In the genomic region with DNA sequence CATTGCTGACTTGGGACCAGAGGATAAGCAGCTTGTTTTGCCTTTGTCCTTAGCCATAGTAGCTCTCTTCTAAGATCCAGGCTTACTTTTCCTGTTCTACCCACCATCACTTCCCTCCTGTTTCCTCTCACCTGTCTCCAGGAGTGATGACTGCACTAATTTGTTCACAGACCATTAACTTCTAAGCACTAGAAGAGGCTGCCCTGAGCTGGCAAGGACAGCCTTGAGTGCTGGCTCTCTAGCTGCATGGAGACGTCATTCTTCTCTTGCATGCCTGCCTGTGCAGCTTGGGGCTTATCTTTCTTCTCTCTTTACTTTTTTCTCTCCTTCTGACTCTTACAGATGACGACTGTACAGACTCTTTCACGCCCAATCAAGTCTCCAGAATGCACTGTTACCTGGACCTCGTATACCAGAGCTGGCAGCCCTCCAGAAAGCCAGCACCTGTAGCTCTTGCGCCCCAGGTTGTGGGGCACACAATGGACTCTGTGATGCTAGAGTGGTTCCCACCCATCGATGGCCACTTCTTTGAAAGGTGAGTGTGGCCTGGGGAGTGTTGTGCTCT, we compare ENCODE assay signal across 21 mouse cellular contexts.
DNase-seq lines count a peak whose midpoint lies in the region; ATAC-seq and TF ChIP-seq lines count a peak whose summit lies in the region.
"Had no signal": no experiment of that assay in that cellular context is flagged by ENCODE, and none has a peak within 500 bp of the region (broad histone marks: within the 10 kb centered on the region; RNA-seq: fewer than 3 reads in every experiment).

No protein-coding gene starts in this region.

- no peaks in the 10 kb centered on the region for H3K27me3 ChIP-seq in midbrain, embryonic 11.5 days (ENCODE audit: control insufficient read depth, insufficient read depth, low read length)
- no peaks in the 10 kb centered on the region for H3K27me3 ChIP-seq in midbrain, embryonic 10.5 days (ENCODE audit: low read depth, poor library complexity, severe bottlenecking)
- H3K27me3 ChIP-seq in stomach, postnatal 0 days (ENCODE audit: control insufficient read depth, insufficient read depth, low read length) = no peaks in the 10 kb centered on the region
- H3K27me3 ChIP-seq: forebrain, embryonic 12.5 days; midbrain, embryonic 12.5 days; neural tube, embryonic 15.5 days had no signal

- H3K9me3 ChIP-seq in midbrain, embryonic 11.5 days (ENCODE audit: control insufficient read depth, low read length) = no peaks in the 10 kb centered on the region
- H3K9me3 ChIP-seq in midbrain, embryonic 10.5 days (replicated peaks) = no peaks in the 10 kb centered on the region
- H3K9me3 ChIP-seq in stomach, postnatal 0 days (ENCODE audit: control insufficient read depth, low read length) = no peaks in the 10 kb centered on the region
- H3K9me3 ChIP-seq: forebrain, embryonic 12.5 days; heart, embryonic 10.5 days; midbrain, embryonic 12.5 days; neural tube, embryonic 15.5 days had no signal

- H3K27ac ChIP-seq in midbrain, embryonic 11.5 days (ENCODE audit: low read depth, low read length) = no peak overlapping the region
- no peak overlapping the region for H3K27ac ChIP-seq in midbrain, embryonic 10.5 days (replicated peaks)
- no peak overlapping the region for H3K27ac ChIP-seq in stomach, postnatal 0 days (replicated peaks)
- H3K27ac ChIP-seq: forebrain, embryonic 12.5 days; heart, embryonic 10.5 days; hindbrain, embryonic 14.5 days; midbrain, embryonic 12.5 days; neural tube, embryonic 15.5 days had no signal

- no peaks in the 10 kb centered on the region for H3K36me3 ChIP-seq in midbrain, embryonic 11.5 days (ENCODE audit: control insufficient read depth, insufficient read depth, low read length)
- peaks cover 24% of the 10 kb centered on the region; the same call in 1 of the 2 replicates for H3K36me3 ChIP-seq in midbrain, embryonic 10.5 days
- no peaks in the 10 kb centered on the region for H3K36me3 ChIP-seq in stomach, postnatal 0 days (ENCODE audit: control insufficient read depth, insufficient read depth, low read length)
- H3K36me3 ChIP-seq: forebrain, embryonic 12.5 days; heart, embryonic 10.5 days; midbrain, embryonic 12.5 days; neural tube, embryonic 15.5 days had no signal

- no peak for TF ChIP-seq CTCF in stomach, postnatal 0 days (IDR thresholded peaks at IDR 0.05; ENCODE audit: low read depth)

- no peak overlapping the region for H3K9ac ChIP-seq in midbrain, embryonic 11.5 days (ENCODE audit: low read length)
- H3K9ac ChIP-seq in stomach, postnatal 0 days (ENCODE audit: low read length) = no peak overlapping the region
- H3K9ac ChIP-seq: forebrain, embryonic 12.5 days; hindbrain, embryonic 14.5 days; midbrain, embryonic 12.5 days; neural tube, embryonic 15.5 days had no signal

- H3K4me3 ChIP-seq in midbrain, embryonic 11.5 days (ENCODE audit: low read depth, low read length) = no peak overlapping the region
- no peak overlapping the region for H3K4me3 ChIP-seq in midbrain, embryonic 10.5 days
- H3K4me3 ChIP-seq in stomach, postnatal 0 days (ENCODE audit: low read depth, low read length) = no peak overlapping the region
- H3K4me3 ChIP-seq: forebrain, embryonic 12.5 days; heart, embryonic 10.5 days; midbrain, embryonic 12.5 days; myocyte; neural tube, embryonic 15.5 days had no signal

- no peak for TF ChIP-seq EP300 in stomach, postnatal 0 days (optimal IDR thresholded peaks at IDR 0.05)

- WGBS in midbrain, embryonic 11.5 days = 77% methylated on average over 6 of the region's 6 CpGs
- 89% methylated on average over 6 of the region's 6 CpGs for WGBS in midbrain, embryonic 10.5 days
- 63% methylated on average over 6 of the region's 6 CpGs for WGBS in stomach, postnatal 0 days

- no peaks in the 10 kb centered on the region for H3K4me1 ChIP-seq in midbrain, embryonic 11.5 days (ENCODE audit: control insufficient read depth, insufficient read depth, low read length)
- no peaks in the 10 kb centered on the region for H3K4me1 ChIP-seq in midbrain, embryonic 10.5 days
- no peaks in the 10 kb centered on the region for H3K4me1 ChIP-seq in stomach, postnatal 0 days (replicated peaks; ENCODE audit: control insufficient read depth, insufficient read depth)
- H3K4me1 ChIP-seq: forebrain, embryonic 12.5 days; heart, embryonic 10.5 days; midbrain, embryonic 12.5 days; neural tube, embryonic 15.5 days had no signal

- no peak for ATAC-seq in midbrain, embryonic 11.5 days (ENCODE audit: low FRiP score)
- ATAC-seq in stomach, postnatal 0 days (ENCODE audit: low FRiP score, low TSS enrichment) = no peak
- ATAC-seq: intestine, postnatal 0 days had no signal

- no peak overlapping the region for H3K4me2 ChIP-seq in midbrain, embryonic 11.5 days
- no peak overlapping the region for H3K4me2 ChIP-seq in stomach, postnatal 0 days (replicated peaks; ENCODE audit: low read depth)
- H3K4me2 ChIP-seq: forebrain, embryonic 12.5 days; hindbrain, embryonic 14.5 days; midbrain, embryonic 12.5 days; neural tube, embryonic 15.5 days had no signal

- DNase-seq in midbrain, embryonic 11.5 days (ENCODE audit: low spot score, missing footprints) = peak; percentile 21
- no peak for DNase-seq in midbrain, embryonic 10.5 days (ENCODE audit: low spot score)
- DNase-seq in kidney, adult 9 months = peak; percentile 52
- peak; percentile 36 for DNase-seq in kidney, postnatal 10 days
- peak; percentile 20 for DNase-seq in stomach, postnatal 0 days (ENCODE audit: low spot score)
- DNase-seq in adrenal gland, adult 8-10 months = no peak
- DNase-seq in cerebellum, adult 8-10 months = no peak
- DNase-seq: adrenal gland, postnatal 36 days; cerebellum, adult 9-11 months; embryo, embryonic 11 days; heart, postnatal 10 days; lung, adult 18-20 months; right cerebral cortex, postnatal 25 days; thymus, adult 18-20 months had no signal

Comparison
In these comparisons a context has a peak if more than half of its experiments do, and no peak if none do; other contexts are left out.
1. DNase-seq: peak in midbrain, embryonic 11.5 days (single experiment), kidney, adult 9 months (single experiment), kidney, postnatal 10 days (single experiment) and stomach, postnatal 0 days (single experiment); none in midbrain, embryonic 10.5 days (single experiment), adrenal gland, adult 8-10 months (single experiment) and cerebellum, adult 8-10 months (single experiment).